Mouse (Mus musculus) E14TG2a.4 (cell line): ENCODE results near the gene Fam122a.

ENCODE experiments used
- CTCF ChIP-seq: conservative IDR thresholded peaks from 2 replicates; pipeline ENCODE4 v1.5.1; 2014; ENCODE audit warnings: low read length
- NANOG ChIP-seq: IDR thresholded peaks from 2 replicates; pipeline ENCODE4 v1.6.1; 2014; ENCODE audit warnings: borderline replicate concordance, low read length, mixed read lengths

DNA sequence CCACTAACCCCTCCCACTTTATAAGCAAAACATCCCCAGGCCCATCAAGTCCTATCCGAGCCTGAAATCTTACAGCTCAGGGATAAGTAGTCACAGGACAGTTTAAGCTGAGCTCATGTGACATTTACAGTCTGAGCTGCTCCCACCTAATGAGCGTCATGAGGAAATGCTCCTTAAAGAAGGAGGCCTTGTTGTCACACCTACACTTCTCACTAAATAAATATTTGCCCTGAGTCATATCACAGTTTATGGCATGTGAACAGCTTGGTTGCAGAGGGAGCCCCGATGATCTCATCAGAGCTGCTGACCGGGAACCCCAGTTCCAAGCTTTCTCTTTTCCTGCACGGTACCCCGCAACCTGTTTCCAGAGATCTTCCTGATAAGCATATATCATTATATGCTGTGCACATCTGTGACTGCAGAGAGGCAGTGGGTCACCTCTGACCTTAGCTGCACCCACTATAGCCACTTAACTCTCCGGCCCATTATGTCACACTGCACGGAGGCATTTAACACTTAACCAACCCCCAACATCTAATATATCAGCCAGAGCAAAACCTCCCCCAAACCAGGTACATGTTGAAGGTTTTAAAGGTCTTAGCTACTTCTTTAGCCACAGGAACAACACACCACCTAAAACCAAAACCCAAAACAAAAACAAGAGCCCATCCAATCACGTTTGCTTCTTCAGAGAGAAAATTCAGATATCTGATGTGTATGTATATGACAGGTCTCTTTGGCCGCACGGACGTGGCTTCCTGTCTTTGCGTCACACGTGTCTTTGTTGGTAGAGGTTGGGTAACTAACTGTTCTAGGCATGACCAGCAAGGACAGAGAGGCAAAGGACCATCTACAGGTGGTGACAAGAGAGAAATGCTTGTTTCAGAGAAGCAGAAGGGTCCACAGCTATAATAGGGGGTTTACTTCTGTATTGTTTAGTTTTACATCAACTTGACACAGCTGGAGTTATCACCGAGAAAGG is 37.8 kb upstream of the Fam122a start:
- TF ChIP-seq CTCF, result no peak
- no peak for TF ChIP-seq NANOG
